Mouse (Mus musculus) limb, embryonic 15.5 days (tissue): ENCODE measurements at regions not wholly inside any gene's neighbourhood (a gene's known extent, or its start where the extent isn't known, plus 50 kb on each side); places are given as distances from the start of the nearest gene placed in this dataset.

Experiments used
- ATAC-seq: fragments of 200-750 bp; cut with Nextera tagmentation; 2 replicates; pipeline ENCODE4 v1.8.0; 2017; ENCODE audit warnings: low read depth, moderate TSS enrichment; ENCODE audit not compliant: insufficient number of reproducible peaks, low FRiP score, low TSS enrichment
- H3K27ac ChIP-seq: fragments of 300-500 bp; sonication (generic); 2 replicates; pipeline ENCODE4 v1.5.1; 2015; ENCODE audit warnings: moderate library complexity, mild to moderate bottlenecking, inconsistent platforms
- H3K27me3 ChIP-seq: fragments of 300-500 bp; sonication (generic); 2 replicates; pipeline ENCODE4 v1.6.1; 2015; ENCODE audit warnings: inconsistent platforms
- H3K36me3 ChIP-seq: fragments of 300-500 bp; sonication (generic); 2 replicates; pipeline ENCODE4 v1.6.1; 2015; ENCODE audit warnings: inconsistent platforms
- H3K4me1 ChIP-seq: fragments of 300-500 bp; sonication (generic); 2 replicates; pipeline ENCODE4 v1.6.1; 2015; ENCODE audit warnings: inconsistent platforms
- H3K4me2 ChIP-seq: fragments of 300-500 bp; sonication (generic); 2 replicates; pipeline ENCODE4 v1.6.1; 2015; ENCODE audit warnings: mild to moderate bottlenecking, inconsistent platforms
- H3K4me3 ChIP-seq: fragments of 300-500 bp; sonication (generic); 2 replicates; pipeline ENCODE4 v1.5.1; 2015; ENCODE audit warnings: mild to moderate bottlenecking, inconsistent platforms
- H3K9ac ChIP-seq: fragments of 300-500 bp; sonication (generic); 2 replicates; pipeline ENCODE4 v1.6.1; 2015; ENCODE audit warnings: inconsistent platforms
- H3K9me3 ChIP-seq: fragments of 300-500 bp; sonication (generic); 2 replicates; pipeline ENCODE4 v1.6.1; 2016; ENCODE audit warnings: inconsistent platforms
- WGBS: fragments of 180-500 bp; shearing (Covaris S2); methylation state at CpG from one replicate; pipeline ENCODE4 v1.1.7; 2015; 5-methylcytosine and 5-hydroxymethylcytosine counted together

DNA sequence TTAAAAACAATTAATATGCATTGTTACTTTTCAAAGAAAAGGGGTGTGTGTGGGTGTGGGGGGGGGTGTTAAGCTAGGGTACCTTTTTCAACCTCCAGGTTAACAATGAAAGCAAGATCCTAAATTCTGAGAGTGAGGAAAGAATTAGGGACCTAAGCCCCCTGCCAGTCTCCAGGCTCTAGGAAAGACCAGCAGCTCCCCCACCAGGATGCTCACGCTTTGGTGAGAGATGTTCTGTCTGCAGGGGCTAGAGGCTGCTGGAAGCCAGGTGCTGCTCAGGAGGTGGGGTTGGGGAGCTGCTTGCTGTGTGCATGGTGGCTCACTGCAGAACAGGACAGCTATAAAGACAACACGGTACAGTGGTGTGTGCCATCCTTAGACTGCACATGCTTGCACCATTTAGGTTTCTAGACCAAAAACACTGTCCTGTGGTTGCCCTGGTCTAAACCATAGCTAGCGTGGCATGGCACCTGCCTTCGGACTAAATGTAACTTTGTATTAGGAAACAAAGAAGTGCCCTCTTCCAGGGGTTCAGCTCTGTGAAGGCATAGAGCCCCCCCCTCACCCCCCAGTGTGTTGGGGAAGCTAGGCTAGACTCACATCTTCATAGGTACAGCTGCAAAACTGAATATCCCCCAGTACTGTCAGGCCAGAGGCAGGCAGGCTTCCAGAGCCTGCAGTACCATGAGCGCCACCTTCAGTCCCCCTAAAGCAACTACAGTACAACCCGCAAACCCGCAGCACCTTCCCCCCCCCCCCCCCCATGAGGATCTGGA lies 70.7 kb upstream of the Ppp2r5c start:
- ATAC-seq = no peak

GRCm38 (mm10) chr12:110376838-110377150 lies 70.1 kb upstream of the Ppp2r5c start:
- Histone ChIP-seq H3K4me2 (no peak overlapping the region), H3K4me3 (no peak overlapping the region), H3K36me3 (no peaks in the 10 kb centered on the region), H3K27me3 (peaks cover 47% of the 10 kb centered on the region), H3K9ac (no peak overlapping the region), H3K27ac (no peak overlapping the region), H3K4me1 (peaks cover 11% of the 10 kb centered on the region), H3K9me3 (no peaks in the 10 kb centered on the region)
- WGBS = 53% methylated on average over 4 of the region's 4 CpGs
- no peak for ATAC-seq

More for the DNA sequence above, 70.7 kb upstream of the Ppp2r5c start:
- no peaks in the 10 kb centered on the region for H3K36me3 ChIP-seq
- H3K4me3 ChIP-seq = no peak overlapping the region
- 25% methylated on average over 7 of the region's 7 CpGs for WGBS
- H3K9me3 ChIP-seq = no peaks in the 10 kb centered on the region
- H3K4me2 ChIP-seq = no peak overlapping the region
- peaks cover 11% of the 10 kb centered on the region for H3K4me1 ChIP-seq
- H3K9ac ChIP-seq = no peak overlapping the region
- H3K27me3 ChIP-seq = peaks cover 49% of the 10 kb centered on the region
- H3K27ac ChIP-seq = no peak overlapping the region

DNA sequence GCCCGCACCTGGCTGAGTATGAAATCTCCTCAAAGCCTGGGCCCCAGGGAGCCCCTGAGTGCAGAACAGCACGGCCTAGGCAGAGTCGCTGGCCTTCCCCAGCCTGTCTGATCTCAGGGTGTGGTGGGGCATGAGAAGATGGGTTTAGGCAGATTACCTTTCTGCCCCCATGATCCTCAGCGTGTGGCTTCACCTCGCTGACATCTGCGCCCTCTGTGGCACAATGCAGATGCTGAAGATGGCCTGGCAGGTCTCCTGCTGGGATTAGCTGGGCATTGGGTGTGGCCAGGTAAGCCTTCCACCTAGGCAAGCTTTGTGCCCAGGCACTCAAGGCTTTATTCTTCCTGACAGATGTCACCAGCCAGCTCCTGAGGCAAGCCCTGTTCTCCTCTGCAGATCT lies 69.6 kb upstream of the Ppp2r5c start:
- Histone ChIP-seq H3K9ac (no peak overlapping the region), H3K4me1 (peaks cover 11% of the 10 kb centered on the region), H3K4me3 (no peak overlapping the region), H3K9me3 (no peaks in the 10 kb centered on the region), H3K36me3 (no peaks in the 10 kb centered on the region), H3K4me2 (no peak overlapping the region), H3K27ac (no peak overlapping the region), H3K27me3 (peaks cover 42% of the 10 kb centered on the region)
- ATAC-seq = no peak
- 59% methylated on average over 6 of the region's 6 CpGs for WGBS

DNA sequence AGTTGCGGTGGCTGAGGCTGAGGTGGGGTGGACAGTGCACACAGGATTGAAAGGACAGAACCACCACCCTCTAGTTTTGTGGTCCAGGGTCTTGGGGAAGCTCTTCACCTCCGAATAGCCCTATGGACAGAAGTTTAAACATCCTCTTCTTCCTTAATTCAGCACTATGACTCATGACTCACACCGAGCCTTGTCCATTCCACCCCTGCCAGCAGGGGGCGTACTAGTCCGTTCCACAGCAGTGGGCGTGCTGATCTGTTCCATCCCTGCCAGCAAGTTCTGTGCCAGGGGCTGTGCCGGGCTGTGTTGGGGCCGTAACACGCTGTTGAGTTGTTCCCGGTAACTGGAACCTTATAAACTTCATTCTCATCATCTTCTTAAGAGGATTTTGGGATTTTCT lies 69.2 kb upstream of the Ppp2r5c start:
- Histone ChIP-seq H3K9ac (no peak overlapping the region), H3K4me2 (no peak overlapping the region), H3K27me3 (peaks cover 39% of the 10 kb centered on the region), H3K36me3 (no peaks in the 10 kb centered on the region), H3K27ac (no peak overlapping the region), H3K4me1 (peaks cover 11% of the 10 kb centered on the region), H3K9me3 (no peaks in the 10 kb centered on the region), H3K4me3 (no peak overlapping the region)
- 74% methylated on average over 10 of the region's 10 CpGs for WGBS
- no peak for ATAC-seq

GRCm38 (mm10) chr12:110378302-110378701 lies 68.6 kb upstream of the Ppp2r5c start:
- H3K27me3 ChIP-seq = peaks cover 35% of the 10 kb centered on the region
- H3K9ac ChIP-seq = no peak overlapping the region
- no peak overlapping the region for H3K4me3 ChIP-seq
- WGBS = 70% methylated on average over 5 of the region's 5 CpGs
- H3K4me2 ChIP-seq = no peak overlapping the region
- H3K27ac ChIP-seq = no peak overlapping the region
- H3K4me1 ChIP-seq = peaks cover 7% of the 10 kb centered on the region
- no peak for ATAC-seq
- H3K9me3 ChIP-seq = no peaks in the 10 kb centered on the region
- no peaks in the 10 kb centered on the region for H3K36me3 ChIP-seq

- Histone ChIP-seq H3K4me3 (no peak overlapping the region), H3K36me3 (no peaks in the 10 kb centered on the region), H3K27me3 (peaks cover 23% of the 10 kb centered on the region), H3K4me1 (0 out of 2 replicates have a peak, but pooled peaks cover 2% of the 10 kb centered on the region), H3K4me2 (no peak overlapping the region), H3K9me3 (no peaks in the 10 kb centered on the region), H3K9ac (no peak overlapping the region), H3K27ac (no peak overlapping the region)
- WGBS = 54% methylated on average over 12 of the region's 12 CpGs
- no peak for ATAC-seq
Observed at GRCm38 (mm10) chr12:110379721-110380120, 67.2 kb upstream of the Ppp2r5c start.

DNA sequence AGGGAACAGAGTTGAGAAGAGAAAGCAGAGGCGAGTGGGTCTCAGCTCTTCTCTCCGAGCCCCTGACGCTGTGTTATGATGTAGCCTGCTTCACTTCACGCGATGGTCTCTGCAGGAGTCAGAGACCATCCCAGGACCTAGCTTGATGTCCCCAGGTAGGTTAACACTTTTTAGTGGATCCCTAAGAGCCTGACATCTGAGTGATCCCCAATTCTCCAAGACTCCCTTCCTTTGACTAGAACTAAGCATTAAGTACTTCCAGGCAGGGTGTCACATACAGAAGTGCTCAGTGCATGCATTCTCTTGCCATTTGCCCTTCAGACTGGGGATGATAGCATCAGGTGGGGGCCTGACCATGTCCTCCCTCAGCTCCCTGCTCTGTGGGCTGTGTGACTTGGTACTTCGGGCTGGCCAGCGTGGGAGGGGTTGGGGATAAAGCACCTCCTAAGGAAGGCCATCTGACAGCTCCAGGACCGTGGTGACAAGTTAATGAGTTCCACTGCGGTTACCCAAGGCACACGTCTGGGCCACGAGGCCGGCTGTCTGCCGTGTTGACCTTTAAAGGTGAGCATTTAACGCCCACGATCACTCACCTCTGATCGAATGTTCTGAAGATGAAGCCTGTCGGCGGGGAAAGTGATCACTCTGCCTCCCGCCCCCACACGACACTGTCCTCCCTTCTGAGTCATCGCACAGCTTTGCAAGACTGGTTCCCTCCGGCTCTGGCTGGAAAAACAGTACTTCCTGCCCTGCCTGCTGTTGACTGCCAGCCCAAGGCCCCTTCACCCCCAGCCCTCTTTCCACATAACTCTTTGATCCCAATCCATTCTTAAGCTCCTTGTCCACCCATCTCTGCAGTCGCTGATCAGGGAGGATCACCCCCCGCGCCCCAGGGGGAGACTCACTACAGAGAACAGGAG lies 65.8 kb upstream of the Ppp2r5c start:
- Histone ChIP-seq H3K36me3 (no peaks in the 10 kb centered on the region), H3K9me3 (no peaks in the 10 kb centered on the region), H3K4me3 (no peak overlapping the region), H3K4me1 (0 out of 2 replicates have a peak, but pooled peaks cover 2% of the 10 kb centered on the region), H3K27me3 (peaks cover 17% of the 10 kb centered on the region), H3K27ac (no peak overlapping the region), H3K9ac (no peak overlapping the region), H3K4me2 (no peak overlapping the region)
- WGBS = 44% methylated on average over 25 of the region's 25 CpGs
- no peak for ATAC-seq

DNA sequence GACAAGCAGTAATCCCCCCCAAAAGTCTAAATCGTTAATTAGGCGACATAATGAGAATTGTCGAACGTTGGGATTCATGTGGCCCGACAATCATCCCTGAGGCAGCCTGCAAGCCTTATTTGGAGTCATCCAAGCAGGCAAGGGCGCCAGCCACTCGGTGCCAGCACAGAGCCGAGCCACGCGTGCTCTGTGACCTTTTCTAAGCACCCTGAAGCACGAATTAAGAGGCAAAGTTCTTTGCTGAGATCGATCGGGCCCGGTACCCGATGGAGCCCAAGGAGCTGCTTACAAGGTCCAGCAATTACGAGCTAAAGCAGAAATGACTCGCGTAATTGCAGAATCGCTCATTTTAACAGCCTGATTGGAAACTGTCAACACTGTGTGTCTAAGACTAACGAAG lies 61.9 kb upstream of the Ppp2r5c start:
- Histone ChIP-seq H3K4me1 (0 out of 2 replicates have a peak, but pooled peaks cover 2% of the 10 kb centered on the region), H3K27ac (no peak overlapping the region)

GRCm38 (mm10) chr12:110385801-110386599 lies 60.9 kb upstream of the Ppp2r5c start:
- Histone ChIP-seq H3K27me3 (peaks cover 9% of the 10 kb centered on the region), H3K36me3 (no peaks in the 10 kb centered on the region), H3K4me2 (no peak overlapping the region), H3K4me3 (no peak overlapping the region), H3K9me3 (no peaks in the 10 kb centered on the region), H3K27ac (no peak overlapping the region), H3K4me1 (0 out of 2 replicates have a peak, but pooled peaks cover 2% of the 10 kb centered on the region), H3K9ac (no peak overlapping the region)
- 74% methylated on average over 20 of the region's 20 CpGs for WGBS
- ATAC-seq = no peak

More for the DNA sequence above, 61.9 kb upstream of the Ppp2r5c start:
- 67% methylated on average over 20 of the region's 20 CpGs for WGBS
- no peaks in the 10 kb centered on the region for H3K9me3 ChIP-seq
- H3K27me3 ChIP-seq = peaks cover 15% of the 10 kb centered on the region
- ATAC-seq = no peak
- H3K9ac ChIP-seq = no peak overlapping the region
- H3K36me3 ChIP-seq = no peaks in the 10 kb centered on the region
- no peak overlapping the region for H3K4me2 ChIP-seq
- no peak overlapping the region for H3K4me3 ChIP-seq

DNA sequence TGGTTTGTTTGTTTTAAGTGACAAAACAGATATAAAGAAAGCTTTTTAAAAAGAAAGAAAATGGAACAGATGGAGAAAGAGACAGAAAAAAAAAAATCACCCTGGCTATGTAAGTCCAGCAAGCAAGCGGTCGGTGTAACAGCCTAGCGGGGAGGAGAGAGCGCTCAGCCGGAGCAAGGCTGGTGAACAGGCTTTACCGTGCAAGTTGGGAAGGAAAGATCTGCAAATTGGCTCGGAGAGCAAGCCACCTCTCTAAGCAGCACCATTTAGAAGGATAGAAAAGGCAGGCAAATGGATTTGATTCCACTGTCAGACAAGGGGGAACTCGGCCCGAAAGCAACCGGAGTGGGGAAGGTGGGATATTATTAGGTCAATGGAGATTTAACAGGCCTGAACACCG lies 59.9 kb upstream of the Ppp2r5c start:
- Histone ChIP-seq H3K36me3 (no peaks in the 10 kb centered on the region), H3K4me1 (no peaks in the 10 kb centered on the region), H3K4me3 (no peak overlapping the region), H3K9me3 (no peaks in the 10 kb centered on the region), H3K27me3 (peaks cover 9% of the 10 kb centered on the region), H3K9ac (no peak overlapping the region), H3K27ac (no peak overlapping the region), H3K4me2 (no peak overlapping the region)
- ATAC-seq = no peak
- 62% methylated on average over 11 of the region's 11 CpGs for WGBS

DNA sequence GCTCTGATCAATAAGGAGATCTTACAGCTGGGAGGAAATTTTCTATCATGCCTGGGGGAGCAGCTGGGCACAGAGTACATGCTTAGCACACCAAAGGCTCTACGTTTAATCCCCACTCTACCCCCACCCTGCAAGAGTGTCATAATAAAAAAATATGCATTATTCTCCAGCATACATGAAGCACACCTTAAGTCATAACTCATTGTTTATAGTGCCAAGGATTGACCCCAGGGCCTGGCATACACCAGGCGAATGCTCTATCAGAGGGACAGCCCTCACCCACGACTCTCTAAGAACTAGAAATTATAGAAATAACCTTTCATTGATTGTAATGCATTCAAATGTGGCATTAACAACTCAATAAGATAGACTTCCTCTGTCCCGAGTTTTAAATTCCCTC lies 59.4 kb upstream of the Ppp2r5c start:
- WGBS = 68% methylated on average over 4 of the region's 4 CpGs
- no peak for ATAC-seq
- no peaks in the 10 kb centered on the region for H3K4me1 ChIP-seq
- H3K27me3 ChIP-seq = peaks cover 9% of the 10 kb centered on the region
- H3K9ac ChIP-seq = no peak overlapping the region
- H3K27ac ChIP-seq = no peak overlapping the region
- no peak overlapping the region for H3K4me3 ChIP-seq
- no peaks in the 10 kb centered on the region for H3K36me3 ChIP-seq
- no peak overlapping the region for H3K4me2 ChIP-seq
- H3K9me3 ChIP-seq = no peaks in the 10 kb centered on the region
